Mouse (Mus musculus) embryonic fibroblast, embryonic 13.5 days (primary cell): ENCODE measurements at regions not wholly inside any gene's neighbourhood (a gene's known extent, or its start where the extent isn't known, plus 50 kb on each side); places are given as distances from the start of the nearest gene placed in this dataset.

Experiments
- CTCF ChIP-seq: IDR thresholded peaks from 2 replicates; pipeline ENCODE4 v1.5.1; 2011; ENCODE audit warnings: mild to moderate bottlenecking, control low read depth, low read length, moderate library complexity, borderline replicate concordance; ENCODE audit not compliant: insufficient read depth
- POLR2A ChIP-seq: IDR thresholded peaks from 2 replicates; pipeline ENCODE4 v1.6.1; 2011; ENCODE audit warnings: low read depth, mild to moderate bottlenecking, control low read depth, low read length, moderate library complexity

- no peak for TF ChIP-seq CTCF
- no peak for TF ChIP-seq POLR2A
These were observed 981.0 kb upstream of the Lrrc6 start for GRCm38 (mm10) chr15:67481733-67482132.
